Mouse (Mus musculus) neural tube, embryonic 11.5 days (tissue): ENCODE results near the gene Cep152. TPM values are rescaled to one million over a fixed set of nuclear protein-coding genes. Genes with fewer than 3 reads are reported as not detected.

Source experiments
- ATAC-seq: fragments of 200-750 bp; cut with Nextera tagmentation; 2 replicates; pipeline ENCODE4 v1.8.0; 2017; ENCODE audit warnings: moderate number of reproducible peaks, mild to moderate bottlenecking, moderate TSS enrichment, moderate library complexity; ENCODE audit not compliant: insufficient read depth, low FRiP score, low TSS enrichment
- DNase-seq: peaks from one replicate; pipeline ENCODE4 v3.0.0-alpha.2; 2015; ENCODE audit warnings: low spot score
- H3K27ac ChIP-seq: fragments of 300-500 bp; sonication (generic); 2 replicates; pipeline ENCODE4 v1.5.1; 2014; ENCODE audit warnings: low read depth, mild to moderate bottlenecking, low read length
- H3K27me3 ChIP-seq: fragments of 300-500 bp; sonication (generic); 2 replicates; pipeline ENCODE4 v1.6.1; 2014; ENCODE audit warnings: mild to moderate bottlenecking, low read length, mixed read lengths; ENCODE audit not compliant: control insufficient read depth, insufficient read depth
- H3K36me3 ChIP-seq: fragments of 300-500 bp; sonication (generic); 2 replicates; pipeline ENCODE4 v1.6.1; 2014; ENCODE audit warnings: mild to moderate bottlenecking, low read length, moderate library complexity, mixed read lengths; ENCODE audit not compliant: control insufficient read depth, insufficient read depth
- H3K4me1 ChIP-seq: fragments of 300-500 bp; sonication (generic); 2 replicates; pipeline ENCODE4 v1.6.1; 2014; ENCODE audit warnings: low read length, mixed read lengths; ENCODE audit not compliant: control insufficient read depth, insufficient read depth
- H3K4me2 ChIP-seq: fragments of 300-500 bp; sonication (generic); 2 replicates; pipeline ENCODE4 v1.6.1; 2014; ENCODE audit warnings: low read depth, mild to moderate bottlenecking, moderate library complexity
- H3K4me3 ChIP-seq: fragments of 300-500 bp; sonication (generic); 2 replicates; pipeline ENCODE4 v1.5.1; 2014; ENCODE audit warnings: low read depth, low read length
- H3K9ac ChIP-seq: fragments of 300-500 bp; sonication (generic); 2 replicates; pipeline ENCODE4 v1.6.1; 2014; ENCODE audit warnings: mild to moderate bottlenecking, low read length
- H3K9me3 ChIP-seq: fragments of 300-500 bp; sonication (generic); 2 replicates; pipeline ENCODE4 v1.6.1; 2016; ENCODE audit warnings: low read length; ENCODE audit not compliant: control insufficient read depth
- WGBS: fragments of 180-500 bp; shearing (Covaris S2); extraction: QIAGEN DNeasy Blood & Tissue Kit; methylation state at CpG from one replicate; pipeline ENCODE4 v1.1.7; 2014; 5-methylcytosine and 5-hydroxymethylcytosine counted together
- polyA plus RNA-seq: library from polyadenylated mRNA; unstranded; fragments of >200 nt; fragmentation: Nextera tagmentation; extraction: Ambion mirVana; gene quantifications from 2 replicates; pipeline ENCODE4 v1.2.1, GENCODE M21; 2014

Gene Cep152
- polyA plus RNA-seq, 1 experiment from 2014 or later: 8.1 TPM

- ATAC-seq: no peak
- H3K36me3 ChIP-seq: no peaks in the 10 kb centered on the region
- no peaks in the 10 kb centered on the region for H3K27me3 ChIP-seq
- H3K4me3 ChIP-seq: no peak overlapping the region
- no peak overlapping the region for H3K4me2 ChIP-seq
- no peak for DNase-seq
- no peak overlapping the region for H3K9ac ChIP-seq
- H3K9me3 ChIP-seq: no peaks in the 10 kb centered on the region
- H3K27ac ChIP-seq: no peak overlapping the region
- H3K4me1 ChIP-seq: no peaks in the 10 kb centered on the region
- WGBS: 83% methylated on average over 6 of the region's 6 CpGs
Measured at GRCm38 (mm10) chr2:125644912-125645311, 20.0 kb upstream of the Cep152 start.

GRCm38 (mm10) chr2:125637331-125637730, 12.4 kb upstream of the Cep152 start:
- Histone ChIP-seq H3K9me3 (no peaks in the 10 kb centered on the region), H3K9ac (no peak overlapping the region), H3K4me1 (no peaks in the 10 kb centered on the region), H3K4me3 (no peak overlapping the region), H3K4me2 (no peak overlapping the region), H3K27me3 (no peaks in the 10 kb centered on the region), H3K36me3 (no peaks in the 10 kb centered on the region), H3K27ac (no peak overlapping the region)
- no peak for DNase-seq
- ATAC-seq: no peak
- 66% methylated on average over 7 of the region's 7 CpGs for WGBS

GRCm38 (mm10) chr2:125630010-125630409, 5.1 kb upstream of the Cep152 start:
- Histone ChIP-seq H3K9ac (no peak overlapping the region), H3K4me3 (no peak overlapping the region), H3K27me3 (no peaks in the 10 kb centered on the region), H3K4me1 (no peaks in the 10 kb centered on the region), H3K4me2 (no peak overlapping the region), H3K9me3 (no peaks in the 10 kb centered on the region), H3K27ac (no peak overlapping the region), H3K36me3 (no peaks in the 10 kb centered on the region)
- DNase-seq (no peak), ATAC-seq (no peak)
- WGBS: 97% methylated on average over 2 of the region's 2 CpGs

GRCm38 (mm10) chr2:125628487-125628886, 3.6 kb upstream of the Cep152 start:
- Histone ChIP-seq H3K9me3 (no peaks in the 10 kb centered on the region), H3K9ac (no peak overlapping the region), H3K4me1 (peaks cover 8% of the 10 kb centered on the region), H3K36me3 (no peaks in the 10 kb centered on the region), H3K4me3 (no peak overlapping the region), H3K27me3 (no peaks in the 10 kb centered on the region), H3K27ac (no peak overlapping the region), H3K4me2 (no peak overlapping the region)
- no peak for DNase-seq
- no peak for ATAC-seq
- 90% methylated on average over 6 of the region's 6 CpGs for WGBS

- Histone ChIP-seq H3K9ac (no peak overlapping the region), H3K9me3 (no peaks in the 10 kb centered on the region), H3K27me3 (no peaks in the 10 kb centered on the region), H3K27ac (no peak overlapping the region), H3K36me3 (no peaks in the 10 kb centered on the region; the same call in 1 of the 2 replicates), H3K4me2 (no peak overlapping the region), H3K4me3 (no peak overlapping the region), H3K4me1 (peaks cover 8% of the 10 kb centered on the region)
- WGBS: 77% methylated on average over 4 of the region's 4 CpGs
- DNase-seq (no peak), ATAC-seq (no peak)
Measured at GRCm38 (mm10) chr2:125626536-125626935, 1.6 kb upstream of the Cep152 start.

GRCm38 (mm10) chr2:125624127-125624685, 707 bp downstream of the Cep152 start:
- ATAC-seq (no peak), DNase-seq (no peak)
- Histone ChIP-seq H3K36me3 (no peaks in the 10 kb centered on the region; the same call in 1 of the 2 replicates), H3K9ac (peak overlapping the region; percentile 81), H3K27ac (no peak overlapping the region), H3K9me3 (no peaks in the 10 kb centered on the region), H3K27me3 (no peaks in the 10 kb centered on the region), H3K4me3 (peak overlapping the region; percentile 84), H3K4me1 (peaks cover 12% of the 10 kb centered on the region), H3K4me2 (peak overlapping the region; percentile 69)
- WGBS: 12% methylated on average over 9 of the region's 9 CpGs

GRCm38 (mm10) chr2:125623211-125623610, 1.7 kb downstream of the Cep152 start:
- no peaks in the 10 kb centered on the region for H3K27me3 ChIP-seq
- H3K9ac ChIP-seq: no peak overlapping the region
- H3K27ac ChIP-seq: no peak overlapping the region
- peaks cover 12% of the 10 kb centered on the region for H3K4me1 ChIP-seq
- WGBS: 94% methylated on average over 15 of the region's 15 CpGs
- no peak overlapping the region for H3K4me2 ChIP-seq
- H3K9me3 ChIP-seq: no peaks in the 10 kb centered on the region
- ATAC-seq (no peak), DNase-seq (no peak)
- no peak overlapping the region for H3K4me3 ChIP-seq
- H3K36me3 ChIP-seq: peaks cover 2% of the 10 kb centered on the region; the same call in 1 of the 2 replicates

- Histone ChIP-seq H3K27ac (no peak overlapping the region), H3K36me3 (peaks cover 5% of the 10 kb centered on the region; the same call in 1 of the 2 replicates), H3K9ac (peak overlapping the region; percentile 18; the same call in 1 of the 2 replicates), H3K27me3 (no peaks in the 10 kb centered on the region), H3K9me3 (no peaks in the 10 kb centered on the region), H3K4me2 (no peak overlapping the region), H3K4me3 (no peak overlapping the region), H3K4me1 (peaks cover 12% of the 10 kb centered on the region)
- ATAC-seq: no peak
- peak; percentile 50 for DNase-seq
- WGBS: 45% methylated on average over 25 of the region's 25 CpGs
Measured at GRCm38 (mm10) chr2:125620213-125620907, 4.6 kb downstream of the Cep152 start.

GRCm38 (mm10) chr2:125615858-125616424, 9.0 kb downstream of the Cep152 start:
- WGBS: 84% methylated on average over 8 of the region's 8 CpGs
- Histone ChIP-seq H3K27ac (no peak overlapping the region), H3K4me1 (0 out of 2 replicates have a peak, but pooled peaks cover 5% of the 10 kb centered on the region), H3K9ac (no peak overlapping the region), H3K36me3 (peaks cover 9% of the 10 kb centered on the region), H3K27me3 (no peaks in the 10 kb centered on the region), H3K4me2 (no peak overlapping the region), H3K4me3 (no peak overlapping the region), H3K9me3 (no peaks in the 10 kb centered on the region)
- DNase-seq (no peak), ATAC-seq (no peak)
